Mouse (Mus musculus) forebrain, postnatal 0 days (tissue): ENCODE results near the gene Alkbh2. TPM values are rescaled to one million over a fixed set of nuclear protein-coding genes. Genes with fewer than 3 reads are reported as not detected.
A peak's percentile ranks its signal among the peaks of the same experiment; 100 is the strongest.

Source experiments
- ATAC-seq: fragments of 200-750 bp; cut with Nextera tagmentation; 2 replicates; pipeline ENCODE4 v1.8.0; 2017; ENCODE audit warnings: mild to moderate bottlenecking, moderate library complexity
- DNase-seq: peaks from one replicate; pipeline ENCODE4 v3.0.0-alpha.2; 2015
- H3K27ac ChIP-seq: fragments of 300-500 bp; sonication (generic); 2 replicates; pipeline ENCODE4 v1.5.1; 2014; ENCODE audit warnings: low read depth, mild to moderate bottlenecking, antibody characterized with exemption, low read length, moderate library complexity, mixed read lengths
- H3K27me3 ChIP-seq: fragments of 300-500 bp; sonication (generic); 2 replicates; pipeline ENCODE4 v1.6.1; 2014; ENCODE audit warnings: mild to moderate bottlenecking, low read length, mixed read lengths; ENCODE audit not compliant: insufficient read depth
- H3K36me3 ChIP-seq: fragments of 300-500 bp; sonication (generic); 2 replicates; pipeline ENCODE4 v1.6.1; 2014; ENCODE audit warnings: mild to moderate bottlenecking, moderate library complexity; ENCODE audit not compliant: insufficient read depth
- H3K4me1 ChIP-seq: fragments of 300-500 bp; sonication (generic); 2 replicates; pipeline ENCODE4 v1.6.1; 2014; ENCODE audit warnings: antibody characterized with exemption; ENCODE audit not compliant: insufficient read depth
- H3K4me2 ChIP-seq: fragments of 300-500 bp; sonication (generic); 2 replicates; pipeline ENCODE4 v1.6.1; 2014; ENCODE audit warnings: low read depth, mild to moderate bottlenecking, moderate library complexity
- H3K4me3 ChIP-seq: fragments of 300-500 bp; sonication (generic); 2 replicates; pipeline ENCODE4 v1.5.1; 2014; ENCODE audit warnings: low read depth, low read length, mixed read lengths
- H3K9ac ChIP-seq: fragments of 300-500 bp; sonication (generic); 2 replicates; pipeline ENCODE4 v1.6.1; 2014; ENCODE audit warnings: mild to moderate bottlenecking
- H3K9me3 ChIP-seq: fragments of 300-500 bp; sonication (generic); 2 replicates; pipeline ENCODE4 v1.6.1; 2016; ENCODE audit warnings: low read length
- CTCF ChIP-seq: sonication (generic); IDR thresholded peaks from 2 replicates; pipeline ENCODE4 v1.5.1; 2016; ENCODE audit warnings: antibody characterized with exemption, control low read depth, low read depth
- WGBS: fragments of 180-500 bp; shearing (Covaris S2); extraction: QIAGEN DNeasy Blood & Tissue Kit; methylation state at CpG from one replicate; pipeline ENCODE4 v1.1.7; 2014; 5-methylcytosine and 5-hydroxymethylcytosine counted together
- polyA plus RNA-seq: library from polyadenylated mRNA; unstranded; fragments of >200 nt; fragmentation: Nextera tagmentation; extraction: Ambion mirVana; gene quantifications from 2 replicates; pipeline ENCODE4 v1.2.1, GENCODE M21; 2015
- total RNA-seq: library from RNA; depleted of rRNA; stranded (reverse); fragments of >200 nt; gene quantifications from 2 replicates; pipeline ENCODE4 v1.2.3, GENCODE M21; 2014

Alkbh2 gene
- total and polyA plus RNA-seq, 2 experiments from 2014 or later: 5.8 to 6.9 TPM

- Histone ChIP-seq H3K27me3 (peaks cover 16% of the 10 kb centered on the region), H3K27ac (no peak overlapping the region), H3K4me2 (no peak overlapping the region), H3K9ac (no peak overlapping the region), H3K4me1 (no peaks in the 10 kb centered on the region), H3K36me3 (no peaks in the 10 kb centered on the region), H3K9me3 (no peaks in the 10 kb centered on the region), H3K4me3 (no peak overlapping the region)
- WGBS: 92% methylated on average over 3 of the region's 3 CpGs
- ATAC-seq (no peak), DNase-seq (no peak)
- no peak for TF ChIP-seq CTCF
Measured at GRCm38 (mm10) chr5:114172936-114173335, 44.9 kb upstream of the Alkbh2 start.

DNA sequence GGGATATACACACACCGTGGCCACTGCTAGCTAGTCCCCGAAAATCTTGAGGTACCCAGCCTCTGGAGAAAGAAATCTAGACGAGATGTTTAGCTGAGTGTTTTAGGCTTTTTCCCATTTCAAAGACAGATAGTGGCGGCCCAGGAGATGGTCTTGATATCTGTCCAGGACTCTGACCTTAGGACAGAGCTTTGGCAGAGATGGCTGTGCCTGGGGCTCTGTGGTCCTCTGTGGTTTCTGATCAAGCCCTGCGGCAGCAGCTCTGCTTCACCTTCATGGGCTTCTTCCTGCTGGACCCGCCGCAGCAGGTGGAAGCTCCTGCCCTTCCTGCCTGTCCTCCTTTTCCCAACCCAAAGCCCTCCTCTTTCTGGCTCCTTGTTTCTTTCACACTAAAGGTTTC, 42.3 kb upstream of the Alkbh2 start:
- H3K4me2 ChIP-seq: no peak overlapping the region
- no peak for DNase-seq
- no peak overlapping the region for H3K9ac ChIP-seq
- no peak overlapping the region for H3K27ac ChIP-seq
- no peaks in the 10 kb centered on the region for H3K9me3 ChIP-seq
- no peak for ATAC-seq
- no peaks in the 10 kb centered on the region for H3K36me3 ChIP-seq
- no peak for TF ChIP-seq CTCF
- no peaks in the 10 kb centered on the region for H3K4me1 ChIP-seq
- peaks cover 10% of the 10 kb centered on the region for H3K27me3 ChIP-seq
- WGBS: 89% methylated on average over 7 of the region's 7 CpGs
- H3K4me3 ChIP-seq: no peak overlapping the region

DNA sequence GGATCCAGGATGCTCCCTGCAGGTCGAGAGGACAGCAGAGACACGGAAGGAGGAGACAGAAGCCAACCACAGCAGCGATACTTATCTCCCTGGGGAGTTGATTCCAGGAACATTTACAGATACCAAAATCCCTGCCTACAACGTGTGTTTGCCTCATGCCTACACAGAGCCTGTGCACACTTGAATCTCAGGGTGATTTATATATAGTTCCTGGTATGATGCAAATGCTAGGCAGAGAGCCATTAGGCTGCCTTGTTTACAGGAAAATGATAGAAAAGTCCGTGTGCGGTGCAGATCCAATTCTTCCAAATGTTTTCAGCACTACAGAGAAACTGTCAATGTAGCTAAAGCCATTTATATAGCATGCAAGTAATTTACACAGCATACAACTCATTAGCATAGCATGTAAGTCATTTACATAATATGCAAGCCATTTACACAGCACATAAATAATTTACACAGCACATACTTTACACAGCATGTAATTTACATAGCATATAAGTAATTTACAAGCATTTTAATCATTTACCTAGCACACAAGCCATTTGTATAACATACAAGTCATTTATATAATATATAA, 35.2 kb upstream of the Alkbh2 start:
- no peaks in the 10 kb centered on the region for H3K27me3 ChIP-seq
- peak; percentile 51 for DNase-seq
- H3K36me3 ChIP-seq: no peaks in the 10 kb centered on the region
- H3K4me3 ChIP-seq: no peak overlapping the region
- TF ChIP-seq CTCF: no peak
- no peak overlapping the region for H3K9ac ChIP-seq
- 55% methylated on average over 6 of the region's 6 CpGs for WGBS
- H3K9me3 ChIP-seq: no peaks in the 10 kb centered on the region
- H3K4me2 ChIP-seq: no peak overlapping the region
- ATAC-seq: peak; percentile 51
- H3K4me1 ChIP-seq: no peaks in the 10 kb centered on the region
- no peak overlapping the region for H3K27ac ChIP-seq

DNA sequence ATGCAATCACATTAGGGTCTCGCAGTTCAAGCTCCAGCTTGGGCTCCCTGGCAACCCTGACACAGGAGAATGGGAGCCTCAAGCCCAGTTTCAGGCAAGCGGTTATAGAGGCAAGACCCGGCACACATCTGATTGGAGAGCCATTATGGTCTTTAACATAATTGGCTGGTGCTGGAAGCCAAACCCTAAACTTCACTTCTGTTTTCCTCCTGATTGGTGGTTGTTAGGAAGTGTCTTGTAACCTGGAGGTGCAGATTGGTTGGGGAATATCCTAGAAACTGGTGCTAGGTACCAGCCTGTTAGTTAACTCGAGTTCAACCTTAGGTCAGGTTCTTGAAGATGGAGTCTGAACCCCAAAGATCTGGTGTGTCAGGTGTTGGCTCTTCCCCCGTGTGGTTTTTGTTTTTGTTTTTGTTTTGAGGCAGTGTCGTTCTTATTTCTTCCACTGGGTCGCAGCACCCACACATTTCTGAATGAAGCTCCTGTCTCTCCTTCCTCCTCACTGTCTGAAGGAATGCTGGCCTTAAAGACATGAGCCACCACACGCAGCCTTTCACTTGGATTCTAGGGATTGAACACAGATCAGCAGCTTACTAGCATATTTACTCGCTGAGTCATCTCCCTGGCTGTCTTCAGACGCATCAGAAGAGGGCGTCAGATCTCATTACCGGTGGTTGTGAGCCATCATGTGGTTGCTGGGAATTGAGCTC, 34.2 kb upstream of the Alkbh2 start:
- H3K27me3 ChIP-seq: no peaks in the 10 kb centered on the region
- no peak for DNase-seq
- H3K9ac ChIP-seq: no peak overlapping the region
- H3K4me3 ChIP-seq: no peak overlapping the region
- H3K9me3 ChIP-seq: no peaks in the 10 kb centered on the region
- H3K4me2 ChIP-seq: no peak overlapping the region
- no peak overlapping the region for H3K27ac ChIP-seq
- H3K4me1 ChIP-seq: no peaks in the 10 kb centered on the region
- WGBS: 55% methylated on average over 12 of the region's 12 CpGs
- ATAC-seq: no peak
- peak; percentile 49 for TF ChIP-seq CTCF
- no peaks in the 10 kb centered on the region for H3K36me3 ChIP-seq

DNA sequence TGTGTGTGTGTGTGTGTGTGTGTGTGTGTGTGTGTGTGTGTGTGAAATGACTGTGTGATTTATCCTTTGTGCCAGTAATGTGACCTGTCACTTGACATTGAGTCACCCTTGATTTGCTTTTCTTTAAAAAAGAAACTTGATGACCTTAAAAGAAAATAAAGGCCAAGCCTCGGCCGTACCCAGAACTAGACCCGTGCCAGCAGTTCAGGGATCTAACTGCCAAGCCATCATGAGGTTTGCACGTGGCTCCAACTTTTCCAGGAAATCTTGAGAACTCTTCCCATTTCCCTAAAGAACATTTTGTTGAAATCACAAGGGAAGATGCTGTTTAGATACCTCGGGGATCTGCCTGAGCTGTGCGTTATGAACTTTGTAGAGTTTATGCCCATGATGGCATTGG, 33.4 kb upstream of the Alkbh2 start:
- Histone ChIP-seq H3K27ac (no peak overlapping the region), H3K9me3 (no peaks in the 10 kb centered on the region), H3K27me3 (no peaks in the 10 kb centered on the region), H3K4me1 (no peaks in the 10 kb centered on the region), H3K4me3 (no peak overlapping the region), H3K36me3 (no peaks in the 10 kb centered on the region), H3K4me2 (no peak overlapping the region), H3K9ac (no peak overlapping the region)
- WGBS: 85% methylated on average over 6 of the region's 6 CpGs
- DNase-seq: no peak
- TF ChIP-seq CTCF: no peak
- ATAC-seq: no peak

DNA sequence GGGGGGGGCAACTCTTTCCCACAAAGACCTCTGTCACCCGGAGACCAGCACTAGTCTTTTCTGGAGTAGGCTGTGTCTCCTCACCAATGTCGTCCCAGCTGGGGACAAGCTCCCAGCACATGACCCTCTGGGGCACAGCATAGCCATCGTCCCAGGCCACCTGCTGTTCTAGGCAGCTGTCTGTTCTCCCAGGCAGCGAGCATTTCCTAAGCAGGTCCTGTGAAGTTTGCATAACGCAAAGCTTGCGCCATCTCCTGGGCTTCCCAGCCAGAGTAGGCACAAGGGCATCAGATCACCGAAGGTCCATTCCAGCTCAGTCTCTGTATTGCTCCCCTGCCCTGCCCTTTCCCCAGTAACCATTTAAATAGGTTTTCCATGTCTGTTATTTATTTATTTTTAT, 29.2 kb upstream of the Alkbh2 start:
- H3K4me3 ChIP-seq: no peak overlapping the region
- H3K27ac ChIP-seq: no peak overlapping the region
- ATAC-seq (no peak), DNase-seq (no peak)
- H3K4me1 ChIP-seq: no peaks in the 10 kb centered on the region
- no peak overlapping the region for H3K9ac ChIP-seq
- TF ChIP-seq CTCF: no peak
- H3K27me3 ChIP-seq: no peaks in the 10 kb centered on the region
- H3K9me3 ChIP-seq: no peaks in the 10 kb centered on the region
- H3K4me2 ChIP-seq: no peak overlapping the region
- H3K36me3 ChIP-seq: no peaks in the 10 kb centered on the region
- 63% methylated on average over 7 of the region's 7 CpGs for WGBS

GRCm38 (mm10) chr5:114155168-114155933, 27.3 kb upstream of the Alkbh2 start:
- H3K4me2 ChIP-seq: no peak overlapping the region
- no peak overlapping the region for H3K27ac ChIP-seq
- H3K27me3 ChIP-seq: no peaks in the 10 kb centered on the region
- 62% methylated on average over 9 of the region's 9 CpGs for WGBS
- ATAC-seq (no peak), DNase-seq (no peak)
- no peaks in the 10 kb centered on the region for H3K4me1 ChIP-seq
- H3K36me3 ChIP-seq: no peaks in the 10 kb centered on the region
- H3K9me3 ChIP-seq: no peaks in the 10 kb centered on the region
- TF ChIP-seq CTCF: no peak
- no peak overlapping the region for H3K9ac ChIP-seq
- H3K4me3 ChIP-seq: no peak overlapping the region
